Mouse (Mus musculus) gastrocnemius, postnatal 4 days (tissue): Measurements from ENCODE around the gene Mpig6b. TPM values are rescaled to one million over a fixed set of nuclear protein-coding genes. Genes with fewer than 3 reads are reported as not detected.
"Not testable (repeated sequence)": the region's sequence is repeated elsewhere in the genome, so short reads cannot be mapped to it uniquely, and the experiment has no call there.

ENCODE experiments used
- DNase-seq, 2 experiments: peaks; one replicate each; pipeline ENCODE4 v3.0.0; 2021 to 2022; ENCODE audit warnings: low spot score in 2 of 2, mixed read lengths in 2 of 2
- total RNA-seq, 2 experiments: library from RNA; stranded (reverse); gene quantifications; 2 replicates each; pipeline ENCODE4 v1.2.3; 2021

Gene Mpig6b
- total RNA-seq, 2 experiments from 2014 or later = 0.29 to 0.42 TPM

DNA sequence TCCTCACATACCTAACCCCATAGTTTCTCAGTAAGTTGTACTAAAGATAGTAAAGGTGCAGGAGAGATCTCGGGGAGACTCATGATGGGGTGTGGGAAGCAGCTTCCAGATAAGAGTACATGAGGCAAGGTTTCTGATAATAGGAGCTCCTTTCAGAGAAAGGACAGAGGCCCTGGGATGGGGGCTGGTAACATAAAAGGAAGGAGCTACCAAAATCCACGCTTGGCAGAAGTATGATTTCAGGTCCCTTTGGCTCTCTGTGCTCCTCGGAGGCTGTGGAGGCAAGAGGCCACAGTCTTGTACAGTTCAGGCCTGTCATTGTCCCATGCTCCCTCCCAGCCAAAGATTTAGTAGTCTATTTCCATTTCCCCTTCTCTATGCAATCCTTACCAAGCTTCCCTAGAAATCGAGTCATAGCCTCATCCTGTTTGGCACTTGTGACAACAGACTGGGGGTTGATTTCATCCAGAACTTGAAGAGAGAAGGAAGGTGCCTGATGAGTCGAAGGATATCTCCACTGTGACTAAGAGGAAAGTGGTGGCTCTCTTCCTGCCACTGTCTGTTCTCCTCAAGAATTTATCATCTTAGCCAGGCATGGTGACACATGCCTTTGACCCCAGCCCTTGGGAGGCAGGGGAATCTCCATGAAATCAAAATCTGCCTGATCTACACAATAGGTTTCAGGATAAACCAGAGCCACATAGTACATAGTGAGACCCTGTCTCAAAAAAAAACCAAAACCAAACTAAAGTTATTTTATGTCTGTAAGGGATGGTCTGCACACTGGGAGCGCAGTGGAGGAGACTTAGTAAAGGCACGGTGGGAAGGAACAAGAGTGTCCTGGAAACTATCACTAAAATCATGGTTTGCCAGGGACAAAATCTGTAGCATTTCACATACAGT lies 20.8 kb downstream of the Mpig6b start:
- DNase-seq = no peak

DNA sequence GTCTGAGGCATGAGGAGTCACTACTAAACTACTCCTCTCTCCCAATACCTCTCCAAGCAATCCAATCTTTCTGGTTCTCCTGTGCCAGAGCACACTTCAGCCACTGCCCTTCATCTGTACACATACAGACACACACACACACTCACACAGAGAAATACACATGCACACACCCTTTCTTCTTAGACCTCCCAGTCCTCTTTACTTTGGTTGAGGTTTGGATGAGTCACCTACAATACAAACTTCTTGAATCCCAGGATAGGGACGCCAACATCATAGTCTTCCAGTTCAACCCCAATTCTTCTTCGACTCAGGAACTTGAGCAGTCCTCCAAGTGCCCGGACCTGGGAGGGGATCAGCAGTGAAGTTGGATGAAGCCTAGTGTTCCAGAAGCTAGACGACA lies 22.2 kb downstream of the Mpig6b start:
- no peak for DNase-seq

DNA sequence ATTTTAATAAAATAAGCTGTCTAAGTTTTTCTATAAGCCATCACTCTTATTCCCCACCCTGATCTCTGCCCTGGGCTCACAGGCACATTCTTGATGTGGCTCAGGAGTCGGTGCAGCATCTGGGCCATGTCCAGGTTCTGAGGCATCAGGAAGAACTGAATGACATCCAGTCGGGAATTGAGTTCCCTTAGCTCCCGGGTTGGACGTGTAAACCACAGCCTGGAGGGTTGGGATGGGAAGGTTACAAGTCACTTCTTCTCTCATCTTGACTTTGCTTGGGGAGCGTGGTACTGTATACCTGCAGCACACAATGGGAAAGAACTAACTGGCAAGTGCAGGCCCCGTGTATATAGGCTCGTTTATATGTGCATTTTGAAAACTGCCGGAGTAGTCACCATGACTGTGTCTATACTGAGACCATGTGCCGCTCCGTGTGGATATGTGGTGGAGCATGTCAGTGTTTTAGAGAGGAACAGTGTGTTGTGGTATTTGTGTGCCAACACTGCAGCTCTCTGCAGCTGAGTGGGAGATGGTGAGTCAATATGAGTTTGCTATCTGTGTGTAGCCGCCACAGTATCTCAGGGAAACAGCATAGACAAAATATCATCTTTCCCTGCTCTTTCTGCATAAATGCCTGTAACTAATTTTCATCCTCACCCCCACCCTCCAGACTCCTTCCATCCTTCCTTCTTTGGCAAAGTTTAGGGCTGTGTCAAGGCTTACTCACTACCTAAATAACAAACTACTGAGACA lies 26.7 kb downstream of the Mpig6b start:
- DNase-seq = no peak

DNA sequence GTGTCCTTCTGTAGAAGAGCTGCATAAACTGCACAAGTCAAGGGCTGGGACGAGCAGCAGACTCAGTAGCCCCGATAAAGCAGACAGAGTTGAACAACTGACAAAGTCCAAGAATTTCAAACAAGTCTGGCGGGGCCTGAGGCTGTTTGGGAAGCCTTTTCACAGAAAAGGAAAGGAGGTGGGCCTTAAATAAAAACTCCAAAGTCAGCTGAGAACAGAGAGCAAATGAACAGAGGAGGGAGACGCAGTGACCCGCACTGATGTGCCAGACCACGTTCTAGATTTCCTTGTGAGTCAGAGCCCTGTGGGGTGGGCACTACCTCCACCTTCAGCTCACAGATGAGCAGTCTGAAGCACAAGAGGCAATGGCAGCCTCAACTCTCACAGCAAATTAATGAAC lies 31.1 kb downstream of the Mpig6b start:
- no peak for DNase-seq

DNA sequence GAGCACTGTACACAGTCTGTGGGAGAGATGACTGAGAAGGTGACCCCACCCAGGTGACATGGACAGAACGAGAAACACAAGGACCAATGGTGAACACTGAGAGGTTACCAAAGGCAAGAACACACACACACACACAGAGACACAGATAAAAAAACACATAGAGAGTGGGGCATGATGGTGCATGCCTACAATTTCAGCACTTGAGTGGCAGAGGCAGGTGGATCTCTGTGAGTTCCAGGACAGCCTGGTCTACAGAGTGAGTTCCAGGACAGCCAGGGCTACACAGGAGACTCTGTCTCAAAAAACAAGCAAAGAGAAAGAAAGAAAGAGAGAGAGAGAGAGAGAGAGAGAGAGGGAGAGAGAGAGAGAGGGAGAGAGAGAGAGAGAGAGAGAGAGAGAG lies 32.3 kb downstream of the Mpig6b start:
- DNase-seq = not testable (repeated sequence)

DNA sequence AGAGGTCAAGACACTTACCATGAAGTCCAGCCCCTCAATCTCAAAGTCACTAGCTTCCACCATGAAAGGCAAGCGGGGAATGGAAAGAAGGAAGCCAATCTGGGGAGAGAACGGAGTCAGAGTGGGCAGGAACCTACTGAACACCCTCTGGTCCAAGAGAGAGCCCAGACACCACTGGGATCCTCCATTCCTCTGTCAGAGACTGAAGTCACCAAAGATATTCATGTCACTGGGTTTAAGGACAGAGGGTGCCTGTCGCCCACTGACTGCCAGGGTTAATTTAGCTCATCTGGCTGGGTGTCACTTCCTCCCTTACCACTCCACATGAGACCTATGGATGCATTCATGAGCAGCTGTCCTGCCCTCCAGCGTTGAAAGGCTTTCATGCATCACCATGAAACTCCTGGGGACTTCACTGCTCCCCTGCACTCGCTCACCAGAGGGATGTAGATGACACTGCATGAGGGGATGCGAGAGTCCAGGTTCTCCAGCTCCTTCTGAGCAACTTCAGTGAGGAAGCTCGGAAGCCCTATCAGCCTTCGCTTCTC lies 33.6 kb downstream of the Mpig6b start:
- DNase-seq = no peak

DNA sequence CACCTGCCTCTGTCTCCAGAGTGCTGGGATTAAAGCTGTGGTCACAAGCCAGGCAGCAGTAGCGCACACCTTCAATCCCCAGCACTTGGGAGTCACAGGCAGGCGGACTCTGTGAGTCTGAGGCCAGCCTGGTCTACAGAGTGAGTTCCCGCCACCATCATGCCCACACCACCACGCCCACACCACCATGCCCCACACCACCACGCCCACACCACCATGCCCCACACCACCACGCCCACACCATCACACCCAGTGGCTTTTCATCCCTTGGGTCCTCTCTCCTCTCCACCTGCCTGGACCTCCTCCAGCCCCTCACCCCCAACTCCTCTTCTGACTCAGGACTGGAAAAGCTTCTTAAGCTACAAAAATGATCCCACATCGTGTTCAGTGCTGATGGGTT lies 34.1 kb downstream of the Mpig6b start:
- DNase-seq = no peak

DNA sequence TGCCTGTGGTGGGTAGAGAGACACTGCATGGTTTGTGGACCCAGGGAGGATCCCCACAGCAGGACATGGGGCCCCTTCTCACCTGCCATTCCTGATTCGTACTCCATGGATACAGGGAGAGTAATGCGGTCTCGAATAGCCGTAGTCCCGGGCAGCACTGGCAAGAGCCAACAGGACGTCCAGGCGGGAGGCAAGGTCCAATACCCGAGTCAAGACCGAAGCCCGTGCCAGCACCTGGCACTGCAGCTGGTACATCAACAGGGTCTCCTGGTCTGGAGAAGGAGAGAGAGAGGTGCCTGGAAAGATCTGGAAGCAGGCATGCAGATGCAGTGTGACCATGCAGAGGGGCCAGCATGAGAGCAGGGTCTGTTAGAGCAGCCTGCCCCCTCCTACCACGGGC lies 34.7 kb downstream of the Mpig6b start:
- no peak for DNase-seq

DNA sequence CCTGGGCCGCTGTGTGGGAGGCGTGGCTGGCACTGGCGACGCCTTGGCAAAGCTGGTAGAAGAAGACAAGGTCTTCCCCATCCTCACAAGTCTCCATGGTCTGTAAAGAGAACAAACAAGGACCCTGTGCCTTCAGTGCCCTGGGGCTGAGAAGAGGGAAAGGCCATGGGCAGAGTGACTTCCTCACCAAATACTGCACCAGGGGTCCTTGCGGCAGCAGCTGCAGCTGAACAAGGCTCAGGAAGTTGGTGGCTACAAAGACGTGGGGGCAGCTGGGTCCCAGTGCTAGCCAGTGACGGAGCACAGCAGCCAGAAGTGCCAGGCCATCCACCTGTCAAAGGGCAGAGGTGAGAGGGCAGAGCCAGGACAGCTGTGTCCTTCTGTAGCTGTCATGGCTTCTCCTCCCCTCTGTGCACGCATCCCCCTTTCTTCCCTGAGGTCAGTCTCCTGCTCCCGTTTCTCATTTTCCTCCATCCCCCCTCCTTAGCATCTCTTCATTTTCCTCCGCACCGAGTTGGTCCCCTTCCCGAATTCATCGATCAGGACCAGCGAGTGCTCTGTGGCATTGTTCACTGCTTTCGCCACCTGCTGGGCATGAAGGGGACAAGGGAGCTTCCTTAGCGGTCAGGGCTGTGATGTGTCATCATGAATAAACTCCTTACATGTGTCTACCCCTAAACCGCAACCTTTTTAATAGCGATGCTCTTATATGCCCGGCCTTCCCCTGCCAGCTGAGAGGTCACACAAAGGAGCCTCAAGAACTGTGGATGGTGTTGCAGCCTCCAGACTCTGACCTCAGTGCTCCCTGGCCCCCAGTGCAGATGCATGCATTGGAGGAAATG lies 36.1 kb downstream of the Mpig6b start:
- DNase-seq = peak in 1 of 2 experiments; percentile 32

DNA sequence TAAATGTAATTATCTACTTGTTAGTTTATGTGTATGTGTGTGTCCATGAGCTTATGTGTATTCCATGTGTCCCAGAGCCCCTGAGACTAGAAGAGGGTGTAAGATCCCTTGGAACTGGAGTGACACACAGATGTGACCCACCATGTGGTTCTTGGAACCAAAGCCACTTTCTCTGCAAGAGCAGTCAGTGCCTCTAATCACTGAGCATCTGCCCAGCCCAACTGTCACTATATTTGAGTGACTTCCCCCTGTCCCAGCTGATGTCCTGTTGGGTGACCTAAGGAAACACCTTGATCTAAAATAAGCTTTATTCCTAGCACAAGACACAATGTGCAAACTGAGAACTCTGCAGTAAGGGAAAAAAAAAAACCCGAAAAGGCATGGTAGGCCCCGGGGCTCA lies 37.7 kb downstream of the Mpig6b start:
- DNase-seq = no peak

DNA sequence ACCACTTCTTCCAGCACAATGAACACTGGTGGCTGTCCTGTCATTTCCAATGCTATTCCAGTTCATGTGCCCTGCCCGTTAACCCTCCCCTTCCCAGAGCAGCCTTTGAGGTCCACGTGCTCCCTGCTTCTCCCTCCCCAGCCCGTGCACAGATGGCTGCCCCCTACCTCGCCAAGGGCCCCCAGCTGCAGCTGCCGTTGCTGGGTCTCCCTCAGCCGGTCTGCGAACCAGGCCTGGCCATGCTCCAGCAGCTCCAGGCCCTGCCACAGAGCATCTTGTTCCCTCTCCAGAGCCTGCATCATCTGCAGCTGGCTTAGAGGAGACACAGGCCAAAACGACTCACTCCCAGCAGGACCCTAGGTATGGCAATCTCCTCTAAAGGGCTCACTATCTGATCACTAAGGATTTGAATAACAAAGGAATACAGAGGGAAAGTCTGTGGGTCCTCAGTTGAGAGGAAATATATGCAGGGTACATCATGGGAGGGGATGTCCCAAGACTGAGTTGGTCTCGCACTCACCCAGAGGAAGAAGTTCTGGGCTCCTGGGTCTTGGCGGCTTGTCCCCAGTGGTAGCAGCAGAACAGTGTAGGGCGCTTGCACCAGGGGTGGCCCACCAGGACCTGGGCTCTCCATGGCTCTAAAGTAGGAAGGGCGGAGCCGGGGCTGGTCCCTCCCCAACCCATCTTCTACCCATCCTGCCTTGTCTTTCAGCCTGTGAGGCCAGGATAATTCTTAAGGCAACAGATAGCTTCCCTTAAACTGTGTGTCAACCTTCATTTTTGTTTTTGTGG lies 38.5 kb downstream of the Mpig6b start, which contains the start of gene Sapcd1:
Gene Sapcd1, minus strand, starts transcription at position 740 of the 792 bp plus-strand sequence.
- peak; percentile 77 to 87 for DNase-seq

DNA sequence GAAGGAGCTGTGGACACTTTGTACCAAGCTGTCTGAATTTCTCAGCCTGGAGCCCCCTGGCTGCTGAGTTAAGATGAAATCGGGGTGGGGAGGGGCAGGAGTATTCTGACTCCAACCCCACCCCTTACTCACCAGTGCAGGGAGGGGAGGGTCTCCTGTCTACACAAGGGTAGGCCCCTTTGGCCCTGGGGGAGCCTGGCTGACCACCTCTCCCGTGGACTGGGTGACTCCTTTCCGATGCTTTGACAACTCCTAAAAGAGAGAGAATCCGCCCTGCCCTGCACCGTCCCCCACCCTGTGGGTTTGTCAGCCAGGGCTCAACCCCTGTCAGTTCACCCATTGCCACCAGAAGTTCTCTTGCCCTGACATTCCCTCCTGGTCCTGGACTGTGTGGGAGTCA lies 39.8 kb downstream of the Mpig6b start:
- DNase-seq = no peak

DNA sequence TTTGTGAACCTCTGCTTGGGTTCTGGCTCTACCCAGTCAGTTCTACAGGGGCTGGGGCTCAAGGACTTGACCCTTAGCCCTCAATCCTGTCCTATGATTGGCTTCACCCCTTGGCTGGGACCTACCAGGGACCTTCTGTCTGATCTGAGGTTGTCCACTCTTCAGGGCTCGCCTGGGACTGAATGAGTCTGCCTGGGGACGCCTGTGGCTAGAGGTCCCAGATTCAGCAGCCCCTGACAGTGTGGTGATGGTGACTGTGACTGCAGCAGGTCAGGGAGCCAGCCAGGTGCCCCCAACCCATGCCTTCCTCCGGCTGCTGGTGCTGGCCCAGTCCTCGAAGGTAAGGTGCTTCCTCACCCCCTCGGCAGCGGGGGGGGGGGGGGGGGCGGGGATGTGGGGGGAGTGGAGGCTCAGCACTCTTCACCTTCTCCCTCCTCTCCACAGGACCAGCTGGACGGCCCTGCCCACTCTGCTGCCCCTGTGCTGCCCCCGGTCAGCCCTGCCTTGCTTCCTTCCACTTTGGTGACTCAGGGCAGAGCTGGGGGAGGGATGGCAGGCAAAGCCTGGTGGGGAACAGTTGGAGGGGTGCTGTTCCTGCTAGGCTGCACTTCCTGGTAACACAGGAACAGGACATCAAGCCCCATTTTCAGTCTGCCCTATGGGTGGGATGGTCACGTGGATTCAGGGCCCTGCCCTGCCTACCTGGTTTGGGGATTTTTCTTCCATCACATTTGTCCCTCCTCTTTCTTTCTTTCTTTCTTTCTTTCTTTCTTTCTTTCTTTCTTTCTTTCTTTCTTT lies 41.1 kb downstream of the Mpig6b start:
- no peak for DNase-seq

DNA sequence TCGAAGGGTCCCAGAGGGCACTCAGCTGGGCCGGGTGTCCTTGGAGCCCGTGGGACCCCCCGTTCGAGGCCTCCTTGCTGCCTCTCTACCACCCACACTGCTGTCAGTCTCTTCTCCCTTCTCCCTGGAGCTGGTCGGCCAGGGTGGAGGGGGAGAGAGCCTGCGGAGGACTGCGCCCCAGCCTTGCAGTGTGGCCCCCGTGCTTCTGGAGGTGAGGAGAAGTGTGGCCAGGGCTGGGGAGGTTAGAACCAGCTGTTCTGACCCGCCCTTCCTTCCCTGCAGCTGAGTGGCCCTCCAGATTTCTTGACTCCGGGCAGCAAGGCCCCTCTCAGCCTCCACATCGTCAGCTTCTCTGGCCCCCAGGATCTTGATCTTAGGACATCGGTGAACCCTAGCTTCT lies 41.7 kb downstream of the Mpig6b start:
- no peak for DNase-seq

DNA sequence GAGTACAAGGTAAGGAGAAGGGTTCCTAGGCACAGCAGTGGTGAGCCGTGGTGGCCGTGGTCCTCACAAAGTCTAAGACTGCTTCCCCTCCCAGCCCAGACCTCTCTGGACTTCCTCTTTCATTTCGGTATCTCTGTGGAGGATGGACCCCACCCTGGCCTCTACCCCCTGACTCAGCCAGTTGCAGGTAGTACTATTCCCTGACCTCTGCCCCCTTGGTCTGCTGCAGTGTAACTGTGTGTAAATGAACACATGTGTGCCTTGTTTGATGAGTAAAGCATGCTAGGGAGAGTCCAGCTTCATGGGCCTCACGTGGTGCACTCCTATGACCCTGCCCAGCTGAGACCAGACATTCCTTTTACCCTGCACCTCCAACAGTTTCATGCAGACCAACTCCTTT lies 42.2 kb downstream of the Mpig6b start:
- DNase-seq = no peak

DNA sequence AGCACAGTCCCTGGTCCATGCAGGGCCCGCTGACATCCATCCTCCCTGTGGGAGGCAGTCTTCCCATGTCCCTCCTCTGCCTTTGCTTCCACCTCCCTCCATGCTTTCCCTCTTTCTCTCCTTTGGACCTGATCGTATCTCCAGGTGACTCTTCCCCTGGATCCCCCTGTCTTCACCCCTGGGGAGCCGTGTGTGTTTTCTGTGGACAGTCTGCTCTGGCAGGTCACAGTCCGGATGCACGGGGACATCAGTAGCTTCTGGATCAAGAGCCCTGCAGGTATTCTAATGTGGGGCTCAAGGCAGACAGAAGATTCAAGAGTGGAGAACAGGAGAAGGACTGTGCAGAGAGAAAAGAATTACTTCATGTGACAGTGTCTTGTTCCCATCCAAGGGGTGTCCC lies 42.8 kb downstream of the Mpig6b start:
- DNase-seq = no peak

DNA sequence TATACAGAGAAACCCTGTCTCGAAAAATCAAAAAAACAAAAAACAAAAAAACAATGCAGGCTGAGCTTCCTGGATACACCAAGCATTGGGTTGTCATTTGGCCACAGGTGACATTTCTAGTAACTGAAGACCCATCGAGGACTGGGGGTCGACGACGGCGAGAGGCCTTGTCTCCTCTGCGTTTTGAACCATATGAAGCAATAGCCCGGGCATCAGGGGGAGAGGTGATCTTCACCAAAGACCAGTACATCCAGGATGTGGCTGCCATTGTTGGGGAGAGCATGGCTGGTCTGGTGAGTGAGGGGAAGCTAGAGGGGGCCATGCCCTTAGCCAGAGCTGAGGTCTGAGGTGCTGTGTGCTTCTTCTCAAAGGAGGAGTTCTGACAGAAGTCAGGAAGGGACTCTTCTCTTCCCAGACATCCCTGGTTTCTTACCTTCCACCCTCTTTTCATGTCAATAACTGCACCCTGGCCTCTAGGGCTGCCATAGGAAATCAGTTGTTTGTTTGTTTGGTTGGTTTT lies 43.4 kb downstream of the Mpig6b start:
- peak in 1 of 2 experiments; percentile 9 for DNase-seq

DNA sequence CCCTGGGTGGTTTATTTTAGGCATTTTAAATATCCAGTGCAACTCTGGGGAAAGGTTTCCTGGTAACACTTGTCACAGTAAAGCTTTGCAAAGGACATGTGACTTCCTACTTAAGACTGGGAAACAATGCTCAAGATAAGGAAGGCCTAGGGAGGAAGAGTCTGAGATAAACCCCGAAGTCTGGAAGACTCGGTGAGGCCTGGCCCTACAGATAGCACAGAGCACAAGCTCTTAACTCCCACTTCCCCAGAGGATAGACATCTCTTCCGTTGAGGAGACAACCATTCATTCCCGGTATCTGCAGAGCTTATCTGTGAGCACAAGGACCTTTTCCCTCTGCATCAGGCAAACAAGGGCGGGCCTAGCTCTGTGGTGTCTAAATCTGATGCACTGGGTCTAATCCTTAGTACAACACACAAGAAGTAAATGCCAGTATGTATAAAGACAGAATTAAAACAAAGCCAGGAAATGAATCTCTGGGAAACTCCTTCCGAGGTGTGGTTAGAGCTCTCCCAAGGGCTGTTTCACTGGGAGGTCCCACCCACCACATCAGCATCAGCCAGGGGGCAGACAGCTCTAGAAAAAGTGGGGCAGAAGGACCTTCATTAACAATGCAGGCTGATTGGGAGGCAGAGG lies 44.0 kb downstream of the Mpig6b start:
- DNase-seq = no peak
